Mouse (Mus musculus): ENCODE results near the gene Scaf1. TPM values are rescaled to one million over a fixed set of nuclear protein-coding genes. Genes with fewer than 3 reads are reported as not detected.
A peak's percentile ranks its signal among the peaks of the same experiment; 100 is the strongest.

The Scaf1 gene
- total RNA-seq, 4 experiments from 2014 or later = 163 to 173 (median 167) TPM

- DNase-seq (ENCODE audit: low spot score in 2 of 2) = no peak
Observed at GRCm38 (mm10) chr7:44985595-44986191, 30.5 kb downstream of the Scaf1 start.

- DNase-seq (ENCODE audit: low spot score in 2 of 2) = no peak
Observed at GRCm38 (mm10) chr7:44984833-44985164, 31.4 kb downstream of the Scaf1 start.

GRCm38 (mm10) chr7:44983944-44984832 lies 32.0 kb downstream of the Scaf1 start:
- no peak for DNase-seq (ENCODE audit: low spot score in 2 of 2)

- DNase-seq (ENCODE audit: low spot score in 2 of 2) = peak; percentile 66 to 84
Observed at GRCm38 (mm10) chr7:44983085-44983484, 33.1 kb downstream of the Scaf1 start.

- DNase-seq (ENCODE audit: low spot score in 2 of 2) = no peak
Observed at GRCm38 (mm10) chr7:44981539-44981938, 34.6 kb downstream of the Scaf1 start.

- DNase-seq (ENCODE audit: low spot score in 2 of 2) = no peak
Observed at GRCm38 (mm10) chr7:44978300-44978699, 37.9 kb downstream of the Scaf1 start.

- no peak for DNase-seq (ENCODE audit: low spot score in 2 of 2)
Observed at GRCm38 (mm10) chr7:44975117-44975419, 41.1 kb downstream of the Scaf1 start.

- DNase-seq (ENCODE audit: low spot score in 2 of 2) = peak; percentile 85 to 90
Observed at GRCm38 (mm10) chr7:44974383-44975116, 41.6 kb downstream of the Scaf1 start, which contains the start of gene Cpt1c. TSS of gene Cpt1c (minus strand) at chr7:44974851.

- no peak for DNase-seq (ENCODE audit: low spot score in 2 of 2)
Observed at GRCm38 (mm10) chr7:44973415-44974130, 42.6 kb downstream of the Scaf1 start.

- no peak for DNase-seq (ENCODE audit: low spot score in 2 of 2)
Observed at GRCm38 (mm10) chr7:44971142-44971541, 45.0 kb downstream of the Scaf1 start.

GRCm38 (mm10) chr7:44970231-44970691 lies 45.9 kb downstream of the Scaf1 start:
- DNase-seq (ENCODE audit: low spot score in 2 of 2) = peak; percentile 82 to 85

GRCm38 (mm10) chr7:44966638-44967037 lies 49.5 kb downstream of the Scaf1 start:
- DNase-seq (ENCODE audit: low spot score in 2 of 2) = no peak

- DNase-seq (ENCODE audit: low spot score in 2 of 2) = no peak
Observed at GRCm38 (mm10) chr7:44965975-44966374, 50.2 kb downstream of the Scaf1 start.

GRCm38 (mm10) chr7:44964990-44965389 lies 51.2 kb downstream of the Scaf1 start:
- no peak for DNase-seq (ENCODE audit: low spot score in 2 of 2)

GRCm38 (mm10) chr7:44962831-44963230 lies 53.3 kb downstream of the Scaf1 start:
- DNase-seq (ENCODE audit: low spot score in 2 of 2) = no peak

- DNase-seq (ENCODE audit: low spot score in 2 of 2) = no peak
Observed at GRCm38 (mm10) chr7:44962337-44962736, 53.8 kb downstream of the Scaf1 start.

- DNase-seq (ENCODE audit: low spot score in 2 of 2) = no peak
Observed at GRCm38 (mm10) chr7:44960512-44960910, 55.7 kb downstream of the Scaf1 start.

- no peak for DNase-seq (ENCODE audit: low spot score in 2 of 2)
Observed at GRCm38 (mm10) chr7:44959874-44960511, 56.2 kb downstream of the Scaf1 start.

GRCm38 (mm10) chr7:44959281-44959680 lies 56.9 kb downstream of the Scaf1 start:
- DNase-seq (ENCODE audit: low spot score in 2 of 2) = no peak

GRCm38 (mm10) chr7:44958208-44958607 lies 58.0 kb downstream of the Scaf1 start:
- DNase-seq (ENCODE audit: low spot score in 2 of 2) = peak in 1 of 2 experiments; percentile 33
